In the genomic region with DNA sequence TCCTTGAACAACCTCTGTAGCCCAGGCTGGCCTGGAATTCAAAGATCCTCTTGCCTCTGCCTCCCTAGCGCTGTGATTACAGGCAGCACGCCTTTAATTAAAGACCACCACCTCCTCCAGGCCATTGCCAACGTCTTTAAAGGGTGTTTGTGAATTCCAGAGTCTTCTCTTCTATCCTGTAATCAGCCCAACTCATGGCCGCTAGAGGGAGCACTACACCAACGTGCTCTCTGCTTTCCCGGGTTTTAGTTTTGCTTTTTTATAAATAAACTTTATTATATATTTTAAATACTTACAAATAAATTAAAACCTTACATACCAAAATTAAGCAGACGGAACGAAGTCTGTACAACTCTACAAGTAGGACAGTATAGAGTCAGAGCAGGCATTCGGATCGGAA, we compare ENCODE assay signal across 8 mouse cellular contexts. TPM values are rescaled to one million over a fixed set of nuclear protein-coding genes. Genes with fewer than 3 reads are reported as not detected.
DNase-seq lines count a peak whose midpoint lies in the region; ATAC-seq lines count a peak whose summit lies in the region.

No protein-coding gene starts in this region.

- no peak overlapping the region for H3K9ac ChIP-seq in forebrain, embryonic 12.5 days
- no peak overlapping the region for H3K9ac ChIP-seq in hindbrain, embryonic 12.5 days

- peak; percentile 94 for DNase-seq in heart, adult 11 months
- DNase-seq in heart, postnatal 25 days (ENCODE audit: low spot score), result no peak
- peak; percentile 78 for DNase-seq in c-Kit-positive CD71-positive TER-119-positive erythroid progenitor cells, embryonic 14.5 days (ENCODE audit: low spot score)
- peak; percentile 83 to 84 for DNase-seq in layer of hippocampus, postnatal 10 days (ENCODE audit: low spot score in 2 of 2)
- DNase-seq in lung, postnatal 10 days, result peak; percentile 87
- peak; percentile 89 for DNase-seq in right cerebral cortex, postnatal 4 days

- WGBS in forebrain, embryonic 12.5 days, result 13% methylated on average over 10 of the region's 10 CpGs
- 17% methylated on average over 10 of the region's 10 CpGs for WGBS in hindbrain, embryonic 12.5 days

- H3K4me2 ChIP-seq in forebrain, embryonic 12.5 days, result peak overlapping the region; percentile 38
- H3K4me2 ChIP-seq in hindbrain, embryonic 12.5 days (replicated peaks), result peak overlapping the region; percentile 32

- no peak for ATAC-seq in forebrain, embryonic 12.5 days (ENCODE audit: low FRiP score)
- no peak for ATAC-seq in hindbrain, embryonic 12.5 days (ENCODE audit: low FRiP score)

- intact Hi-C loops in heart, postnatal 25 days (cut with DNase I), result loop anchor here (1.0 kb wide), 1 partner anchor 25 kb away; no protein-coding TSS in a partner anchor

- H3K27ac ChIP-seq in forebrain, embryonic 12.5 days, result no peak overlapping the region
- H3K27ac ChIP-seq in hindbrain, embryonic 12.5 days, result 0 out of 2 replicates have a peak overlapping the region, but pooled peaks have one; percentile 36

- peaks cover 42% of the 10 kb centered on the region for H3K4me1 ChIP-seq in forebrain, embryonic 12.5 days
- peaks cover 31% of the 10 kb centered on the region for H3K4me1 ChIP-seq in hindbrain, embryonic 12.5 days

- H3K36me3 ChIP-seq in forebrain, embryonic 12.5 days (replicated peaks), result no peaks in the 10 kb centered on the region
- H3K36me3 ChIP-seq in hindbrain, embryonic 12.5 days, result no peaks in the 10 kb centered on the region

- H3K9me3 ChIP-seq in forebrain, embryonic 12.5 days, result no peaks in the 10 kb centered on the region
- H3K9me3 ChIP-seq in hindbrain, embryonic 12.5 days (replicated peaks), result no peaks in the 10 kb centered on the region

- no peaks in the 10 kb centered on the region for H3K27me3 ChIP-seq in forebrain, embryonic 12.5 days
- no peaks in the 10 kb centered on the region for H3K27me3 ChIP-seq in hindbrain, embryonic 12.5 days

- 0 out of 2 replicates have a peak overlapping the region, but pooled peaks have one; percentile 12 for H3K4me3 ChIP-seq in forebrain, embryonic 12.5 days (replicated peaks)
- no peak overlapping the region for H3K4me3 ChIP-seq in hindbrain, embryonic 12.5 days

RNA-seq across cellular contexts. Expression of gene Btbd2, which starts 2.3 kb away (rescaled TPM):
- total RNA-seq in heart, postnatal 25 days (2021), result 10 to 100 TPM; 41.5 to 45.8 TPM
- 84.3 and 85.1 TPM in 2 replicates for polyA plus RNA-seq in forebrain, embryonic 12.5 days (2016; fragmentation: Nextera tagmentation; extraction: Ambion mirVana)
- 87.8 and 96.4 TPM in 2 replicates for polyA plus RNA-seq in hindbrain, embryonic 12.5 days (2016; fragmentation: Nextera tagmentation; extraction: Ambion mirVana)
- 10 to 100 TPM; 84.4 to 90.6 TPM for total RNA-seq in layer of hippocampus, postnatal 10 days (2021)

RNA-seq across cellular contexts. Expression of gene Mknk2, which starts 18.7 kb away (rescaled TPM):
- 100 to 1,000 TPM; 158 to 181 TPM for total RNA-seq in heart, postnatal 25 days (2021)
- 74.4 and 75.4 TPM in 2 replicates for polyA plus RNA-seq in forebrain, embryonic 12.5 days (2016; fragmentation: Nextera tagmentation; extraction: Ambion mirVana)
- polyA plus RNA-seq in hindbrain, embryonic 12.5 days (2016; fragmentation: Nextera tagmentation; extraction: Ambion mirVana), result 88.1 and 90.3 TPM in 2 replicates
- total RNA-seq in layer of hippocampus, postnatal 10 days (2021), result 10 to 100 TPM; 48.5 to 53.2 TPM

RNA-seq across cellular contexts. Expression of gene Csnk1g2, which starts 36.6 kb away (rescaled TPM):
- total RNA-seq in heart, postnatal 25 days (2021), result 100 to 1,000 TPM; 116 TPM
- 146 and 161 TPM in 2 replicates for polyA plus RNA-seq in forebrain, embryonic 12.5 days (2016; fragmentation: Nextera tagmentation; extraction: Ambion mirVana)
- 190 and 192 TPM in 2 replicates for polyA plus RNA-seq in hindbrain, embryonic 12.5 days (2016; fragmentation: Nextera tagmentation; extraction: Ambion mirVana)
- total RNA-seq in layer of hippocampus, postnatal 10 days (2021), result 100 to 1,000 TPM; 146 to 157 TPM

RNA-seq across cellular contexts. Expression of gene Mob3a, which starts 42.6 kb away (rescaled TPM):
- total RNA-seq in heart, postnatal 25 days (2021), result 1 to 10 TPM; 8.2 to 8.9 TPM
- 52.4 and 54.1 TPM in 2 replicates for polyA plus RNA-seq in forebrain, embryonic 12.5 days (2016; fragmentation: Nextera tagmentation; extraction: Ambion mirVana)
- polyA plus RNA-seq in hindbrain, embryonic 12.5 days (2016; fragmentation: Nextera tagmentation; extraction: Ambion mirVana), result 56.5 and 62.9 TPM in 2 replicates
- 10 to 100 TPM; 21.2 to 22.5 TPM for total RNA-seq in layer of hippocampus, postnatal 10 days (2021)

RNA-seq across cellular contexts. Expression of gene Izumo4, which starts 42.8 kb away (rescaled TPM):
- 1 to 10 TPM; 2.6 to 3.4 TPM for total RNA-seq in heart, postnatal 25 days (2021)
- 20.6 and 21.6 TPM in 2 replicates for polyA plus RNA-seq in forebrain, embryonic 12.5 days (2016; fragmentation: Nextera tagmentation; extraction: Ambion mirVana)
- polyA plus RNA-seq in hindbrain, embryonic 12.5 days (2016; fragmentation: Nextera tagmentation; extraction: Ambion mirVana), result 27.1 and 30.5 TPM in 2 replicates
- total RNA-seq in layer of hippocampus, postnatal 10 days (2021), result 10 to 100 TPM; 51.0 to 69.9 TPM
